Mouse (Mus musculus) stomach, embryonic 16.5 days (tissue): ENCODE data around the gene Gm20425. TPM values are rescaled to one million over a fixed set of nuclear protein-coding genes. Genes with fewer than 3 reads are reported as not detected.

ENCODE experiments used
- polyA plus RNA-seq: library from polyadenylated mRNA; unstranded; fragments of >200 nt; fragmentation: Nextera tagmentation; extraction: Ambion mirVana; gene quantifications from 2 replicates; pipeline ENCODE4 v1.2.1, GENCODE M21; 2015

Gm20425 gene
- polyA plus RNA-seq, 1 experiment from 2014 or later: 7.3 TPM

Other genes starting within 250 kb of the Gm20425 start
- 11.8 and 14.5 TPM in 2 replicates for gene Slco2a1, start 241.6 kb downstream of the Gm20425 start, polyA plus RNA-seq
- 5.5 and 6.1 TPM in 2 replicates for gene Rab6b, start 118.5 kb downstream of the Gm20425 start, polyA plus RNA-seq
- 52.1 and 59.8 TPM in 2 replicates for gene Srprb, start 28.2 kb downstream of the Gm20425 start, polyA plus RNA-seq
- gene Trf, start 137 bp upstream of the Gm20425 start, polyA plus RNA-seq: 380 and 455 TPM in 2 replicates
- 3.7 and 4.4 TPM in 2 replicates for gene 1300017J02Rik, start 74.8 kb upstream of the Gm20425 start, polyA plus RNA-seq
- gene Topbp1, start 74.9 kb upstream of the Gm20425 start, polyA plus RNA-seq: 41.8 and 43.6 TPM in 2 replicates
- 80.8 and 91.8 TPM in 2 replicates for gene Cdv3, start 135.5 kb upstream of the Gm20425 start, polyA plus RNA-seq